Mouse (Mus musculus): ENCODE results near the gene Rab3a.
A peak's percentile ranks its signal among the peaks of the same experiment; 100 is the strongest.

- TF ChIP-seq CTCF (IDR thresholded peaks at IDR 0.05; ENCODE audit: low read depth, low read length) (no peak), POLR2A (IDR thresholded peaks at IDR 0.05; ENCODE audit: extremely low read depth, insufficient read depth, low read length) (0 out of 2 replicates have a peak, but pooled peaks have one; percentile 29)
Measured at GRCm38 (mm10) chr8:70766571-70767440, 12.3 kb downstream of the Rab3a start.
